Mouse (Mus musculus) thymus, adult 18-20 months (tissue): ENCODE measurements around the gene Ssc5d.

Experiments
- DNase-seq, 2 experiments: peaks; one replicate each; pipeline ENCODE4 v3.0.0; 2022; ENCODE audit warnings: mixed read lengths in 2 of 2

The Ssc5d gene

GRCm38 (mm10) chr7:4950561-4951342 lies 25.2 kb downstream of the Ssc5d start:
- DNase-seq, result no peak

- DNase-seq, result no peak
Observed at GRCm38 (mm10) chr7:4953815-4954445, 28.3 kb downstream of the Ssc5d start.

- DNase-seq, result no peak
Observed at GRCm38 (mm10) chr7:4957361-4957760, 31.8 kb downstream of the Ssc5d start.

GRCm38 (mm10) chr7:4963527-4963926 lies 37.9 kb downstream of the Ssc5d start:
- no peak for DNase-seq

- DNase-seq, result peak; percentile 67 to 68
Observed at GRCm38 (mm10) chr7:4964272-4964671, 38.7 kb downstream of the Ssc5d start, which contains the start of gene Sbk2. TSS of gene Sbk2 (minus strand) at chr7:4964406.

- no peak for DNase-seq
Observed at GRCm38 (mm10) chr7:4964988-4965387, 39.4 kb downstream of the Ssc5d start.

- DNase-seq, result no peak
Observed at GRCm38 (mm10) chr7:4971068-4971467, 45.5 kb downstream of the Ssc5d start, which contains the start of gene Sbk3. TSS of gene Sbk3 (minus strand) at chr7:4971168.

- DNase-seq, result no peak
Observed at GRCm38 (mm10) chr7:4971710-4972109, 46.1 kb downstream of the Ssc5d start.

- DNase-seq, result no peak
Observed at GRCm38 (mm10) chr7:4972321-4973047, 46.9 kb downstream of the Ssc5d start.

GRCm38 (mm10) chr7:4975455-4975854 lies 49.9 kb downstream of the Ssc5d start:
- no peak for DNase-seq

GRCm38 (mm10) chr7:4976832-4977231 lies 51.2 kb downstream of the Ssc5d start:
- DNase-seq, result no peak

- DNase-seq, result no peak
Observed at GRCm38 (mm10) chr7:4988250-4988649, 62.7 kb downstream of the Ssc5d start.

GRCm38 (mm10) chr7:4993347-4993998 lies 67.9 kb downstream of the Ssc5d start:
- DNase-seq, result no peak

- DNase-seq, result peak in 1 of 2 experiments; percentile 10
Observed at GRCm38 (mm10) chr7:4993999-4994788, 68.6 kb downstream of the Ssc5d start.
